Mouse (Mus musculus): ENCODE data around the gene Caln1. TPM values are rescaled to one million over a fixed set of nuclear protein-coding genes. Genes with fewer than 3 reads are reported as not detected.
A peak's percentile ranks its signal among the peaks of the same experiment; 100 is the strongest.

Gene Caln1
- total and polyA plus RNA-seq, 2 experiments from 2014 or later: 46.4 to 50.2 TPM

DNA sequence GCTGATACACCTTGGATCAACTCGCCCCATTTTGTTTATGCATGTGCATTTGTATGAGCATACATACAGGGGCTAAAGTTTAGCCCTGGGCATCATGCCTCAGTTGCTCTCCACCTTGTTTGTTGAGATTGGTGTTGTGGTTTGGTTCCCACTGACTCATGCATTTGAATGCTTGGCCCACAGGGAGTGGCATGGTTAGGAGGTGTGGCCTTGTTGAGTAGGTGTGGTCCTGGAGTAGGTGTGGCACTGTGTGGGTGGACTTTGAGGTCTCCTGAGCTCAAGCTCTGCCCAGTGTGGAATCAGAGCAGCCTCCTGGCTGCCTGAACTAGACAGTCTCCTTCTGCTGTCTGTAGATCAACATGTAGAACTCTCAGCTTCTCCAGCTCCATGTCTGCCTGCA lies 343.0 kb downstream of the Caln1 start:
- H3K27me3 ChIP-seq (ENCODE audit: insufficient read depth, low read length): no peaks in the 10 kb centered on the region
- no peak overlapping the region for H3K4me3 ChIP-seq (ENCODE audit: low read depth, low read length)
- no peak for ATAC-seq (ENCODE audit: low FRiP score)
- no peaks in the 10 kb centered on the region for H3K4me1 ChIP-seq (ENCODE audit: insufficient read depth, low read length)
- no peak for TF ChIP-seq CTCF (IDR thresholded peaks at IDR 0.05)
- H3K9me3 ChIP-seq (ENCODE audit: low read length): no peaks in the 10 kb centered on the region
- no peaks in the 10 kb centered on the region for H3K36me3 ChIP-seq (ENCODE audit: insufficient read depth, low read length)
- no peak overlapping the region for H3K9ac ChIP-seq (replicated peaks; ENCODE audit: low read length, poor library complexity, severe bottlenecking)
- DNase-seq (ENCODE audit: low spot score): no peak
- 69% methylated on average over 1 of the region's 1 CpGs for WGBS
- no peak overlapping the region for H3K4me2 ChIP-seq (ENCODE audit: low read depth, low read length, poor library complexity, severe bottlenecking)
- no peak overlapping the region for H3K27ac ChIP-seq (ENCODE audit: low read depth, low read length)

DNA sequence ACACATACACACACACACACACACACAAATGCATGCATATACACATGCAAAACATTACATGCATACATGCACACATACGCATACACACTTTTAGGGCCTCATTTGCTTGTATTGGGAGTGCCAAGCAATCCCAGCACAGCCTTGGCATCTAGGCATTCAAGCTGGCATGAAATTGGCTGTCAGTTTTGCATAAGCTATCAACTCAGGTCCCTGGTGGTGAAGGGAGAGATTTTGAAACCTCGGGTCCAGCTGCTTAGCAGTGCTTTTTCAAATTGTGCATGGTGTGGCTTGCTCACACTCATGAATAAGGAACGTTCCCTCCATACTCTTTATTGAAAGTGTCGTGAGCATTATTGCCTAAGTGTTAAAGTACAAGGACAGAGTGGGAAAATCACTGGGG lies 345.9 kb downstream of the Caln1 start:
- peak; percentile 58 for DNase-seq (ENCODE audit: low spot score)
- WGBS: 70% methylated on average over 4 of the region's 4 CpGs
- Histone ChIP-seq H3K4me1 (ENCODE audit: insufficient read depth, low read length) (no peaks in the 10 kb centered on the region), H3K9ac (replicated peaks; ENCODE audit: low read length, poor library complexity, severe bottlenecking) (no peak overlapping the region), H3K9me3 (ENCODE audit: low read length) (no peaks in the 10 kb centered on the region), H3K27ac (ENCODE audit: low read depth, low read length) (no peak overlapping the region), H3K36me3 (ENCODE audit: insufficient read depth, low read length) (no peaks in the 10 kb centered on the region), H3K4me3 (ENCODE audit: low read depth, low read length) (no peak overlapping the region), H3K4me2 (ENCODE audit: low read depth, low read length, poor library complexity, severe bottlenecking) (no peak overlapping the region), H3K27me3 (ENCODE audit: insufficient read depth, low read length) (no peaks in the 10 kb centered on the region)
- ATAC-seq (ENCODE audit: low FRiP score): no peak
- TF ChIP-seq CTCF (IDR thresholded peaks at IDR 0.05): no peak; the same call in 1 of the 2 replicates

DNA sequence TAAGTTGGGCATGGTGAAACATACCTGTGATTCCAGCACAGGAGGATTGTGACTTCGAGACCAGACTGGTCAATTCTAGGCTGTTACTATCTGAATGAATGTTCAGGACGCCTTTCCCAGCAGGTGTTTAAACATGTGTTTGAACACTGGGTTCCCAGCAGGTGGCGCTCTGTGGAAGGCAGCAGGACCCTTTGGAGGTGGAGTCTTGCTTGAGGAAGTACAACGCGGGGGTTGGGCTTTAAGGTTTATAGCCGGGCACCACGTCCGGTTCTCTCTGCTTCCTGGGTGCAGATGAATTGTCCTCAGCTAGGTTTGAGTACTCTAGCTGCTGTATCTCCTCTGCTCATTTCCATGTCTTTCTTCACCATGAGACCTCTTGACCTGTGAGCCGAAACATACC lies 349.1 kb downstream of the Caln1 start:
- H3K4me1 ChIP-seq (ENCODE audit: insufficient read depth, low read length): no peaks in the 10 kb centered on the region
- TF ChIP-seq CTCF (IDR thresholded peaks at IDR 0.05): peak; percentile 47
- no peak for DNase-seq (ENCODE audit: low spot score)
- no peak overlapping the region for H3K4me3 ChIP-seq (ENCODE audit: low read depth, low read length)
- no peaks in the 10 kb centered on the region for H3K27me3 ChIP-seq (ENCODE audit: insufficient read depth, low read length)
- no peak overlapping the region for H3K4me2 ChIP-seq (ENCODE audit: low read depth, low read length, poor library complexity, severe bottlenecking)
- no peaks in the 10 kb centered on the region for H3K36me3 ChIP-seq (ENCODE audit: insufficient read depth, low read length)
- 71% methylated on average over 9 of the region's 9 CpGs for WGBS
- H3K9ac ChIP-seq (replicated peaks; ENCODE audit: low read length, poor library complexity, severe bottlenecking): no peak overlapping the region
- H3K9me3 ChIP-seq (ENCODE audit: low read length): no peaks in the 10 kb centered on the region
- no peak overlapping the region for H3K27ac ChIP-seq (ENCODE audit: low read depth, low read length)
- ATAC-seq (ENCODE audit: low FRiP score): no peak

DNA sequence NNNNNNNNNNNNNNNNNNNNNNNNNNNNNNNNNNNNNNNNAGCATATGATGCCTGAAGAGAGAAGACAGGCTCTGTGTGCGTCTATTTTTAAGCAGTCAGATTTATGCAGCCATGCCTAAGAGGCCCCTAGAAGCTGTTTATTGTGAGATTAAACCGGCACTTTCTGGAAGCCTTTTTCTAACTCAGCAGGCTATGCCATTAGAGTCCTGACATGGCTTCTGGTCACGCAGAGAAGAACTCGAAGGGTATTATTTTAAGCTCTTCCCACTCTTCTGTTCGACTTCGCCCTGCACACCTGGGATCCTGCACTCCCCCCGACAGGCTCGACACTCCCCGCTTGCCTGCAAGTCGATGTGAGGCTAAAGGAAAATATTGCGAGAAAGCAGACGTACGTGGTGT lies 372.9 kb downstream of the Caln1 start:
- H3K9ac ChIP-seq (replicated peaks; ENCODE audit: low read length, poor library complexity, severe bottlenecking): no peak overlapping the region
- TF ChIP-seq CTCF (IDR thresholded peaks at IDR 0.05): no peak
- no peaks in the 10 kb centered on the region for H3K9me3 ChIP-seq (ENCODE audit: low read length)
- DNase-seq (ENCODE audit: low spot score) (peak; percentile 53), ATAC-seq (ENCODE audit: low FRiP score) (no peak)
- no peak overlapping the region; the same call in 1 of the 2 replicates for H3K27ac ChIP-seq (ENCODE audit: low read depth, low read length)
- H3K36me3 ChIP-seq (ENCODE audit: insufficient read depth, low read length): no peaks in the 10 kb centered on the region
- no peak overlapping the region for H3K4me3 ChIP-seq (ENCODE audit: low read depth, low read length)
- no peaks in the 10 kb centered on the region for H3K27me3 ChIP-seq (ENCODE audit: insufficient read depth, low read length)
- 31% methylated on average over 13 of the region's 13 CpGs for WGBS
- H3K4me1 ChIP-seq (ENCODE audit: insufficient read depth, low read length): no peaks in the 10 kb centered on the region
- no peak overlapping the region for H3K4me2 ChIP-seq (ENCODE audit: low read depth, low read length, poor library complexity, severe bottlenecking)

GRCm38 (mm10) chr5:130757517-130757916 lies 388.3 kb downstream of the Caln1 start:
- Histone ChIP-seq H3K4me3 (ENCODE audit: low read depth, low read length) (no peak overlapping the region), H3K4me2 (ENCODE audit: low read depth, low read length, poor library complexity, severe bottlenecking) (no peak overlapping the region), H3K36me3 (ENCODE audit: insufficient read depth, low read length) (no peaks in the 10 kb centered on the region), H3K9me3 (ENCODE audit: low read length) (no peaks in the 10 kb centered on the region), H3K9ac (replicated peaks; ENCODE audit: low read length, poor library complexity, severe bottlenecking) (no peak overlapping the region), H3K4me1 (ENCODE audit: insufficient read depth, low read length) (no peaks in the 10 kb centered on the region), H3K27me3 (ENCODE audit: insufficient read depth, low read length) (no peaks in the 10 kb centered on the region), H3K27ac (ENCODE audit: low read depth, low read length) (no peak overlapping the region)
- WGBS: 89% methylated on average over 3 of the region's 3 CpGs
- peak; percentile 57 for TF ChIP-seq CTCF (IDR thresholded peaks at IDR 0.05)
- DNase-seq (ENCODE audit: low spot score) (no peak), ATAC-seq (ENCODE audit: low FRiP score) (no peak)

GRCm38 (mm10) chr5:130765784-130766183 lies 396.5 kb downstream of the Caln1 start:
- DNase-seq (ENCODE audit: low spot score): no peak
- no peak overlapping the region for H3K27ac ChIP-seq (ENCODE audit: low read depth, low read length)
- no peaks in the 10 kb centered on the region for H3K4me1 ChIP-seq (ENCODE audit: insufficient read depth, low read length)
- no peak overlapping the region for H3K4me3 ChIP-seq (ENCODE audit: low read depth, low read length)
- no peaks in the 10 kb centered on the region for H3K27me3 ChIP-seq (ENCODE audit: insufficient read depth, low read length)
- ATAC-seq (ENCODE audit: low FRiP score): no peak
- 81% methylated on average over 6 of the region's 6 CpGs for WGBS
- no peak overlapping the region for H3K4me2 ChIP-seq (ENCODE audit: low read depth, low read length, poor library complexity, severe bottlenecking)
- no peak overlapping the region for H3K9ac ChIP-seq (replicated peaks; ENCODE audit: low read length, poor library complexity, severe bottlenecking)
- no peaks in the 10 kb centered on the region for H3K36me3 ChIP-seq (ENCODE audit: insufficient read depth, low read length)
- TF ChIP-seq CTCF (IDR thresholded peaks at IDR 0.05): no peak
- no peaks in the 10 kb centered on the region for H3K9me3 ChIP-seq (ENCODE audit: low read length)
